Mouse (Mus musculus) intestine, embryonic 15.5 days (tissue): ENCODE data around the gene Helz2. TPM values are rescaled to one million over a fixed set of nuclear protein-coding genes. Genes with fewer than 3 reads are reported as not detected.

Experiments used
- ATAC-seq: fragments of 200-750 bp; cut with Nextera tagmentation; 2 replicates; pipeline ENCODE4 v1.8.0; 2017; ENCODE audit warnings: moderate TSS enrichment, moderate library complexity
- H3K27ac ChIP-seq: fragments of 300-500 bp; sonication (generic); 2 replicates; pipeline ENCODE4 v1.5.1; 2015; ENCODE audit warnings: mild to moderate bottlenecking, inconsistent platforms
- H3K27me3 ChIP-seq: fragments of 300-500 bp; sonication (generic); replicated peaks from 2 replicates; pipeline ENCODE4 v1.6.1; 2015; ENCODE audit warnings: inconsistent platforms
- H3K36me3 ChIP-seq: fragments of 300-500 bp; sonication (generic); 2 replicates; pipeline ENCODE4 v1.6.1; 2015; ENCODE audit warnings: inconsistent platforms
- H3K4me1 ChIP-seq: fragments of 300-500 bp; sonication (generic); replicated peaks from 2 replicates; pipeline ENCODE4 v1.6.1; 2015; ENCODE audit warnings: inconsistent platforms
- H3K4me2 ChIP-seq: fragments of 300-500 bp; sonication (generic); replicated peaks from 2 replicates; pipeline ENCODE4 v1.6.1; 2015; ENCODE audit warnings: mild to moderate bottlenecking, inconsistent platforms
- H3K4me3 ChIP-seq: fragments of 300-500 bp; sonication (generic); replicated peaks from 2 replicates; pipeline ENCODE4 v1.5.1; 2015; ENCODE audit warnings: inconsistent platforms
- H3K9ac ChIP-seq: fragments of 300-500 bp; sonication (generic); 2 replicates; pipeline ENCODE4 v1.6.1; 2015; ENCODE audit warnings: inconsistent platforms
- H3K9me3 ChIP-seq: fragments of 300-500 bp; sonication (generic); 2 replicates; pipeline ENCODE4 v1.6.1; 2016; ENCODE audit warnings: inconsistent platforms
- WGBS: fragments of 180-500 bp; shearing (Covaris S2); methylation state at CpG from one replicate; pipeline ENCODE4 v1.1.7; 2015; 5-methylcytosine and 5-hydroxymethylcytosine counted together
- polyA plus RNA-seq: library from polyadenylated mRNA; unstranded; fragments of >200 nt; fragmentation: Nextera tagmentation; extraction: Ambion mirVana; gene quantifications from 2 replicates; pipeline ENCODE4 v1.2.1, GENCODE M21; 2015

Helz2 gene
- polyA plus RNA-seq, 1 experiment from 2014 or later: 2.2 TPM

GRCm38 (mm10) chr2:181235681-181236566, 5.9 kb downstream of the Helz2 start:
- H3K36me3 ChIP-seq: no peaks in the 10 kb centered on the region; the same call in 1 of the 2 replicates
- no peak overlapping the region for H3K9ac ChIP-seq
- no peak overlapping the region for H3K4me2 ChIP-seq
- no peak overlapping the region for H3K27ac ChIP-seq
- H3K9me3 ChIP-seq: no peaks in the 10 kb centered on the region
- WGBS: 85% methylated on average over 23 of the region's 23 CpGs
- H3K4me1 ChIP-seq: 0 out of 2 replicates have a peak, but pooled peaks cover 10% of the 10 kb centered on the region
- H3K4me3 ChIP-seq: no peak overlapping the region
- ATAC-seq: no peak
- H3K27me3 ChIP-seq: no peaks in the 10 kb centered on the region

- no peak for ATAC-seq
- Histone ChIP-seq H3K36me3 (no peaks in the 10 kb centered on the region), H3K9me3 (no peaks in the 10 kb centered on the region), H3K4me2 (no peak overlapping the region), H3K27ac (no peak overlapping the region), H3K27me3 (no peaks in the 10 kb centered on the region), H3K4me1 (no peaks in the 10 kb centered on the region), H3K9ac (no peak overlapping the region), H3K4me3 (no peak overlapping the region)
- 91% methylated on average over 11 of the region's 11 CpGs for WGBS
Measured at GRCm38 (mm10) chr2:181234680-181235079, 7.1 kb downstream of the Helz2 start.

GRCm38 (mm10) chr2:181233443-181233842, 8.4 kb downstream of the Helz2 start:
- Histone ChIP-seq H3K36me3 (no peaks in the 10 kb centered on the region), H3K27me3 (no peaks in the 10 kb centered on the region), H3K9me3 (no peaks in the 10 kb centered on the region), H3K4me2 (no peak overlapping the region), H3K4me3 (no peak overlapping the region), H3K4me1 (no peaks in the 10 kb centered on the region), H3K27ac (no peak overlapping the region), H3K9ac (no peak overlapping the region)
- WGBS: 89% methylated on average over 15 of the region's 15 CpGs
- ATAC-seq: no peak

GRCm38 (mm10) chr2:181231171-181231570, 10.7 kb downstream of the Helz2 start:
- Histone ChIP-seq H3K36me3 (no peaks in the 10 kb centered on the region), H3K4me1 (no peaks in the 10 kb centered on the region), H3K27ac (no peak overlapping the region), H3K9me3 (no peaks in the 10 kb centered on the region), H3K4me3 (no peak overlapping the region), H3K4me2 (no peak overlapping the region), H3K9ac (no peak overlapping the region), H3K27me3 (no peaks in the 10 kb centered on the region)
- no peak for ATAC-seq
- WGBS: 86% methylated on average over 19 of the region's 20 CpGs

- 64% methylated on average over 1 of the region's 1 CpGs for WGBS
- no peak for ATAC-seq
- no peaks in the 10 kb centered on the region for H3K9me3 ChIP-seq
- no peaks in the 10 kb centered on the region for H3K36me3 ChIP-seq
- H3K4me2 ChIP-seq: no peak overlapping the region
- H3K4me3 ChIP-seq: no peak overlapping the region
- no peaks in the 10 kb centered on the region for H3K27me3 ChIP-seq
- H3K27ac ChIP-seq: no peak overlapping the region
- H3K9ac ChIP-seq: no peak overlapping the region
- no peaks in the 10 kb centered on the region for H3K4me1 ChIP-seq
Measured at GRCm38 (mm10) chr2:181228335-181228734, 13.5 kb downstream of the Helz2 start.

GRCm38 (mm10) chr2:181227122-181227521, 14.7 kb downstream of the Helz2 start:
- no peak for ATAC-seq

GRCm38 (mm10) chr2:181224994-181225393, 16.8 kb downstream of the Helz2 start:
- H3K4me2 ChIP-seq: no peak overlapping the region
- no peaks in the 10 kb centered on the region for H3K9me3 ChIP-seq
- H3K27ac ChIP-seq: no peak overlapping the region
- WGBS: 74% methylated on average over 2 of the region's 2 CpGs
- no peaks in the 10 kb centered on the region for H3K27me3 ChIP-seq
- ATAC-seq: no peak
- no peak overlapping the region for H3K9ac ChIP-seq
- H3K4me3 ChIP-seq: no peak overlapping the region
- no peaks in the 10 kb centered on the region for H3K36me3 ChIP-seq
- peaks cover 2% of the 10 kb centered on the region for H3K4me1 ChIP-seq

More at GRCm38 (mm10) chr2:181227122-181227521, 14.7 kb downstream of the Helz2 start:
- Histone ChIP-seq H3K4me1 (no peaks in the 10 kb centered on the region), H3K9me3 (no peaks in the 10 kb centered on the region), H3K36me3 (no peaks in the 10 kb centered on the region), H3K9ac (no peak overlapping the region), H3K4me2 (no peak overlapping the region), H3K27ac (no peak overlapping the region), H3K4me3 (no peak overlapping the region), H3K27me3 (no peaks in the 10 kb centered on the region)
- 86% methylated on average over 3 of the region's 3 CpGs for WGBS

- Histone ChIP-seq H3K27me3 (no peaks in the 10 kb centered on the region), H3K4me1 (peaks cover 9% of the 10 kb centered on the region), H3K9ac (no peak overlapping the region), H3K36me3 (no peaks in the 10 kb centered on the region), H3K4me2 (peak overlapping the region; percentile 65), H3K27ac (peak overlapping the region; percentile 49; the same call in 1 of the 2 replicates), H3K9me3 (no peaks in the 10 kb centered on the region), H3K4me3 (peak overlapping the region; percentile 25)
- WGBS: 50% methylated on average over 2 of the region's 2 CpGs
- ATAC-seq: peak; percentile 28; the same call in 1 of the 2 replicates
Measured at GRCm38 (mm10) chr2:181220361-181220760, 21.5 kb downstream of the Helz2 start.

- H3K27ac ChIP-seq: peak within 1 kb of the TSS; percentile 49; the same call in 1 of the 2 replicates
- H3K4me1 ChIP-seq: peaks cover 9% of the 10 kb centered on the region
- WGBS: 3% methylated on average over 25 of the region's 25 CpGs
- H3K4me2 ChIP-seq: peak within 1 kb of the TSS; percentile 65
- H3K4me3 ChIP-seq: peak within 1 kb of the TSS; percentile 25
- H3K9ac ChIP-seq: no peak within 1 kb of the TSS; the same call in 1 of the 2 replicates
- H3K9me3 ChIP-seq: no peaks in the 10 kb centered on the region
- no peaks in the 10 kb centered on the region for H3K36me3 ChIP-seq
- ATAC-seq: peak; percentile 94
- no peaks in the 10 kb centered on the region for H3K27me3 ChIP-seq
Measured at GRCm38 (mm10) chr2:181219538-181220216, 22.1 kb downstream of the Helz2 start, which contains the start of gene Fndc11. Fndc11 (plus strand) TSS chr2:181220013.

GRCm38 (mm10) chr2:181218881-181219485, 22.8 kb downstream of the Helz2 start:
- WGBS: 55% methylated on average over 5 of the region's 5 CpGs
- Histone ChIP-seq H3K4me2 (peak overlapping the region; percentile 65; the same call in 1 of the 2 replicates), H3K27ac (0 out of 2 replicates have a peak overlapping the region, but pooled peaks have one; percentile 49), H3K4me3 (no peak overlapping the region), H3K9ac (no peak overlapping the region), H3K4me1 (peaks cover 9% of the 10 kb centered on the region), H3K27me3 (peaks cover 5% of the 10 kb centered on the region), H3K9me3 (no peaks in the 10 kb centered on the region), H3K36me3 (no peaks in the 10 kb centered on the region)
- ATAC-seq: no peak

GRCm38 (mm10) chr2:181216037-181216436, 25.8 kb downstream of the Helz2 start:
- ATAC-seq: no peak
- 87% methylated on average over 6 of the region's 6 CpGs for WGBS
- no peak overlapping the region for H3K4me2 ChIP-seq

GRCm38 (mm10) chr2:181213021-181213445, 28.8 kb downstream of the Helz2 start, which contains the start of gene Srms:
Srms (minus strand) TSS chr2:181213185.
- H3K27me3 ChIP-seq: peaks cover 38% of the 10 kb centered on the region
- H3K9me3 ChIP-seq: no peaks in the 10 kb centered on the region
- peak within 1 kb of the TSS; percentile 57 for H3K4me2 ChIP-seq
- 0 out of 2 replicates have a peak, but pooled peaks cover 8% of the 10 kb centered on the region for H3K4me1 ChIP-seq
- H3K4me3 ChIP-seq: peak within 1 kb of the TSS; percentile 22
- 1% methylated on average over 17 of the region's 17 CpGs for WGBS
- peak within 1 kb of the TSS; percentile 14; the same call in 1 of the 2 replicates for H3K9ac ChIP-seq
- H3K27ac ChIP-seq: no peak within 1 kb of the TSS
- peak; percentile 76 for ATAC-seq
- no peaks in the 10 kb centered on the region for H3K36me3 ChIP-seq

More at GRCm38 (mm10) chr2:181216037-181216436, 25.8 kb downstream of the Helz2 start:
- H3K4me1 ChIP-seq: peaks cover 17% of the 10 kb centered on the region
- H3K27ac ChIP-seq: no peak overlapping the region
- no peaks in the 10 kb centered on the region for H3K9me3 ChIP-seq
- H3K27me3 ChIP-seq: peaks cover 34% of the 10 kb centered on the region
- H3K4me3 ChIP-seq: no peak overlapping the region
- H3K36me3 ChIP-seq: no peaks in the 10 kb centered on the region
- H3K9ac ChIP-seq: no peak overlapping the region
